Mouse (Mus musculus) mouse embryonic stem cell (cell line): ENCODE measurements around the gene Gm20388.

Source experiments
- in situ Hi-C, 2 experiments: fragments of 300-500 bp; cut with MboI; formaldehyde crosslinking; loops; 1 replicate in 1 of 2; 3 replicates in 1 of 2; pipeline ENCODE4 v1.14.3; 2019 to 2020; ENCODE audit warnings: low sequenced_read_pairs in 2 of 2, low pct_unique_long_range_greater_than_20kb in 1 of 2, mixed read lengths in 1 of 2; ENCODE audit not compliant: unreplicated experiment in 1 of 2

The Gm20388 gene

GRCm38 (mm10) chr8:119910547-119911257, at the start of gene Gm20388:
Gene Gm20388, plus strand, starts transcription at chr8:119910841.
- in situ Hi-C loops = no loop called here

GRCm38 (mm10) chr8:119861706-119862389, 48.8 kb upstream of the Gm20388 start, which contains the start of gene Klhl36:
Gene Klhl36, plus strand, starts transcription at chr8:119862266.
- in situ Hi-C loops = no loop called here

GRCm38 (mm10) chr8:119862390-119862734, 48.3 kb upstream of the Gm20388 start:
- in situ Hi-C loops = no loop called here

- in situ Hi-C loops = no loop called here
These were observed 47.9 kb upstream of the Gm20388 start for GRCm38 (mm10) chr8:119862749-119863148.

- in situ Hi-C loops = no loop called here
These were observed 41.0 kb upstream of the Gm20388 start for GRCm38 (mm10) chr8:119869616-119870015.

GRCm38 (mm10) chr8:119873181-119873580, 37.5 kb upstream of the Gm20388 start:
- in situ Hi-C loops = no loop called here

- in situ Hi-C loops = no loop called here
These were observed 29.3 kb upstream of the Gm20388 start for GRCm38 (mm10) chr8:119881301-119881700.

GRCm38 (mm10) chr8:119881917-119882316, 28.7 kb upstream of the Gm20388 start:
- in situ Hi-C loops = no loop called here

- in situ Hi-C loops = no loop called here
These were observed 27.4 kb upstream of the Gm20388 start for GRCm38 (mm10) chr8:119883281-119883680.

GRCm38 (mm10) chr8:119885612-119886011, 25.0 kb upstream of the Gm20388 start:
- in situ Hi-C loops = no loop called here

GRCm38 (mm10) chr8:119887130-119887529, 23.5 kb upstream of the Gm20388 start:
- in situ Hi-C loops = no loop called here

- in situ Hi-C loops = no loop called here
These were observed 22.6 kb upstream of the Gm20388 start for GRCm38 (mm10) chr8:119888012-119888411.

GRCm38 (mm10) chr8:119897069-119897468, 13.6 kb upstream of the Gm20388 start:
- in situ Hi-C loops = no loop called here

- in situ Hi-C loops = no loop called here
These were observed 12.7 kb upstream of the Gm20388 start for GRCm38 (mm10) chr8:119897933-119898332.

- in situ Hi-C loops = no loop called here
These were observed 9.3 kb upstream of the Gm20388 start for GRCm38 (mm10) chr8:119901349-119901748.

- in situ Hi-C loops = no loop called here
These were observed 8.7 kb upstream of the Gm20388 start for GRCm38 (mm10) chr8:119901952-119902351.

- in situ Hi-C loops = no loop called here
These were observed 6.2 kb upstream of the Gm20388 start for GRCm38 (mm10) chr8:119904323-119904911.

GRCm38 (mm10) chr8:119909944-119910546, 596 bp upstream of the Gm20388 start, which contains the start of gene Usp10:
Gene Usp10, plus strand, starts transcription at chr8:119910360.
- in situ Hi-C loops = no loop called here

- in situ Hi-C loops = no loop called here
These were observed 769 bp downstream of the Gm20388 start for GRCm38 (mm10) chr8:119911258-119911962.
